Mouse (Mus musculus): ENCODE measurements around the gene Frat1.
"Not testable (repeated sequence)": the region's sequence is repeated elsewhere in the genome, so short reads cannot be mapped to it uniquely, and the experiment has no call there.

- TF ChIP-seq CTCF, POLR2A (IDR thresholded peaks at IDR 0.05; ENCODE audit: extremely low read depth, insufficient read depth, low read length): not testable (repeated sequence)
These were observed 40.2 kb downstream of the Frat1 start for GRCm38 (mm10) chr19:41869946-41870345.

Data from cortical plate, adult 2 months (tissue).